Mouse (Mus musculus): ENCODE data around the gene Clstn1. TPM values are rescaled to one million over a fixed set of nuclear protein-coding genes. Genes with fewer than 3 reads are reported as not detected.

Clstn1 gene
- total and polyA plus RNA-seq, 3 experiments, result 6.1 to 26.6 TPM; not detected in 1

DNA sequence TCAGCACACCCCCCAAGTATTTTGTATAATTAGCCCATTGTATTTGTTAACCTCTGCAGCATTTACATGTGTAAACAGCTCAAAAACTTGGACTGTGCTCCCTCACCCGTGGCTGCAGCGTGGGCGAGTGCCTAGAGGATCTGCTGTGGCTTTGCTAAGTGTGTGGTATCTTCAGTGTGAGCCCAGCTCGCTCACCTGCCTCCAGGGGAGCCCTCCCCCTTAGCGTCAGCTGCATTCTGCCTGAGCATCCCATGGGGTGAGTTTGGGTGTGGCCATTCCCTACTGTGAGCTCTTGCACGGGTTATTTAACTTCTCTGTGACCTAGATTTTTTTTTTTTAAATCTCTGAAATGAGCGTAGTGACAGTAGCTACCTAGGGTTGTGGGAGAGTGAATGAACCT, 16.0 kb downstream of the Clstn1 start:
- H3K27me3 ChIP-seq (ENCODE audit: control insufficient read depth in 1 of 2, insufficient read depth in 2 of 2, low read length in 2 of 2), result peaks cover 2 to 4% of the 10 kb centered on the region in 2 experiments; a peak in 3 of 4 replicates
- no peaks in the 10 kb centered on the region for H3K79me2 ChIP-seq (ENCODE audit: control insufficient read depth, insufficient read depth, low read length, poor library complexity)
- no peak overlapping the region for H3K27ac ChIP-seq (ENCODE audit: control insufficient read depth, low read depth, low read length)
- H3K9me3 ChIP-seq (replicated peaks; ENCODE audit: insufficient read depth, low read length), result no peaks in the 10 kb centered on the region
- TF ChIP-seq TCF12 (IDR thresholded peaks at IDR 0.05; ENCODE audit: low read depth, low read length) (no peak), ETS1 (IDR thresholded peaks at IDR 0.05; ENCODE audit: low read depth, low read length) (no peak), MAFK (IDR thresholded peaks at IDR 0.05; ENCODE audit: borderline replicate concordance, low read depth, low read length) (no peak), POLR2AphosphoS5 (IDR thresholded peaks at IDR 0.05; ENCODE audit: borderline replicate concordance, low read depth, low read length) (no peak), MAX (IDR thresholded peaks at IDR 0.05; ENCODE audit: low read length) (no peak), NELFE (IDR thresholded peaks at IDR 0.05; ENCODE audit: low read depth, low read length) (no peak), RAD21 (IDR thresholded peaks at IDR 0.05; ENCODE audit: low read depth, low read length) (no peak), BHLHE40 (IDR thresholded peaks at IDR 0.05; ENCODE audit: borderline replicate concordance, low read depth, low read length) (no peak), MYB (IDR thresholded peaks at IDR 0.05; ENCODE audit: low read depth, low read length) (no peak), CTCF (IDR thresholded peaks at IDR 0.05 in 2 of 3, conservative IDR thresholded peaks at IDR 0.05 in 1 of 3; ENCODE audit: control insufficient read depth in 1 of 3, insufficient read depth in 1 of 3, low read depth in 2 of 3, low read length in 3 of 3, poor library complexity in 1 of 3, severe bottlenecking in 1 of 3) (no peak), CHD1 (IDR thresholded peaks at IDR 0.05; ENCODE audit: low read depth, low read length) (no peak), NRF1 (IDR thresholded peaks at IDR 0.05; ENCODE audit: insufficient read depth, low read depth, low read length, poor library complexity, severe bottlenecking) (no peak), EP300 (IDR thresholded peaks at IDR 0.05; ENCODE audit: low read depth in 1 of 2, low read length in 2 of 2) (no peak), POLR2AphosphoS2 (IDR thresholded peaks at IDR 0.05; ENCODE audit: low read length) (no peak), ZNF384 (IDR thresholded peaks at IDR 0.05; ENCODE audit: low read depth, low read length) (no peak), MYC (IDR thresholded peaks at IDR 0.05; ENCODE audit: low read depth, low read length) (no peak), GATA1 (IDR thresholded peaks at IDR 0.05; ENCODE audit: low read depth, low read length) (no peak), USF2 (IDR thresholded peaks at IDR 0.05; ENCODE audit: borderline replicate concordance in 1 of 2, insufficient read depth in 1 of 2, low read depth in 1 of 2, low read length in 2 of 2) (no peak)
- no peak for DNase-seq (ENCODE audit: low read depth, low spot score)
- H3K4me3 ChIP-seq (ENCODE audit: control insufficient read depth in 1 of 2, insufficient read depth in 1 of 2, low read depth in 2 of 2, low read length in 2 of 2), result no peak overlapping the region
- H3K4me1 ChIP-seq (ENCODE audit: control insufficient read depth in 1 of 2, insufficient read depth in 2 of 2, low read length in 2 of 2), result peaks cover 0 to 6% of the 10 kb centered on the region in 2 experiments; a peak in 2 of 4 replicates
- H3K36me3 ChIP-seq (ENCODE audit: control insufficient read depth in 1 of 2, insufficient read depth in 2 of 2, low read length in 2 of 2), result no peaks in the 10 kb centered on the region
- no peak overlapping the region for H3K9ac ChIP-seq (ENCODE audit: control insufficient read depth, low read depth, low read length, poor library complexity, severe bottlenecking)

DNA sequence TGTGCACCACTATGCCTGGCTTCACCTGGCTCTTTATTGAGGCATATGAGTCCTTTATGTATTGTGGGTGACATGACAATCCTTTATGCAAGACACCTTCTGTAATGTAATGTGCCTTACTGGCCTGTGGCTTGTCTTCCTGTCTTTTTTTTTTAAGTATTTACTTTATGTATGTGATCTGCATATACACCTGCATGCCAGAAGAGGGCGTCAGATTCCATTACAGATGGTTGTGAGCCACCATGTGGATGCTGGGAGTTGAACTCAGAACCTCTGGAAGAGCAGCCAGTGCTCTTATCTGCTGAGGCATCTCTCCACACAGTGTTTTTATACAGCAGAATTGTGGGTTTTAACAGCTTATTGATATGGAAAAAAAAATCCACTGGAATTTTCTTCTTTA, 17.6 kb downstream of the Clstn1 start:
- no peak overlapping the region for H3K4me3 ChIP-seq (ENCODE audit: control insufficient read depth in 1 of 2, insufficient read depth in 1 of 2, low read depth in 2 of 2, low read length in 2 of 2)
- peaks cover 0 to 11% of the 10 kb centered on the region in 2 experiments; a peak in 2 of 4 replicates for H3K4me1 ChIP-seq (ENCODE audit: control insufficient read depth in 1 of 2, insufficient read depth in 2 of 2, low read length in 2 of 2)

More for the DNA sequence above, 17.6 kb downstream of the Clstn1 start:
- Histone ChIP-seq H3K79me2 (ENCODE audit: control insufficient read depth, insufficient read depth, low read length, poor library complexity) (no peaks in the 10 kb centered on the region), H3K9me3 (replicated peaks; ENCODE audit: insufficient read depth, low read length) (no peaks in the 10 kb centered on the region), H3K9ac (ENCODE audit: control insufficient read depth, low read depth, low read length, poor library complexity, severe bottlenecking) (no peak overlapping the region), H3K27me3 (ENCODE audit: control insufficient read depth in 1 of 2, insufficient read depth in 2 of 2, low read length in 2 of 2) (peaks cover 2 to 4% of the 10 kb centered on the region in 2 experiments; a peak in 2 of 4 replicates), H3K27ac (ENCODE audit: control insufficient read depth, low read depth, low read length) (no peak overlapping the region), H3K36me3 (ENCODE audit: control insufficient read depth in 1 of 2, insufficient read depth in 2 of 2, low read length in 2 of 2) (no peaks in the 10 kb centered on the region)
- TF ChIP-seq CTCF (IDR thresholded peaks at IDR 0.05 in 2 of 3, conservative IDR thresholded peaks at IDR 0.05 in 1 of 3; ENCODE audit: control insufficient read depth in 1 of 3, insufficient read depth in 1 of 3, low read depth in 2 of 3, low read length in 3 of 3, poor library complexity in 1 of 3, severe bottlenecking in 1 of 3) (peak in 1 of 3 experiments; percentile 25; a peak in 1 of 6 replicates), CHD2 (IDR thresholded peaks at IDR 0.05; ENCODE audit: low read length) (no peak)
- DNase-seq (ENCODE audit: low read depth, low spot score), result no peak
